Mouse (Mus musculus) adrenal gland, postnatal 4 days (tissue): Measurements from ENCODE around the gene 6030458C11Rik. TPM values are rescaled to one million over a fixed set of nuclear protein-coding genes. Genes with fewer than 3 reads are reported as not detected.

ENCODE experiments used
- DNase-seq, 2 experiments: peaks; one replicate each; pipeline ENCODE4 v3.0.0; 2021 to 2022; ENCODE audit warnings: low spot score in 2 of 2, mixed read lengths in 2 of 2
- long read RNA-seq, 2 experiments: library from polyadenylated mRNA; stranded (forward); transcript quantifications; one replicate each; pipeline ENCODE4 v2.0.0; 2021
- total RNA-seq, 2 experiments: library from RNA; stranded (reverse); gene quantifications; 2 replicates each; pipeline ENCODE4 v1.2.3; 2021

6030458C11Rik gene
- total RNA-seq, result 10 to 100 TPM; 18.4 to 18.8 TPM
- long read RNA-seq, experiment 1, transcript 6030458C11Rik-201 (9 exons, 3,966 nt), result major isoform, 7 of 14 reads
- long read RNA-seq, experiment 1, partial matches to known transcripts, result 1 of 14 reads
- long read RNA-seq, experiment 1, other reads (novel, unspliced or antisense), result 5 of 14 reads
- long read RNA-seq, experiment 2, transcript 6030458C11Rik-201 (9 exons, 3,966 nt), result major isoform, 20 of 30 reads
- long read RNA-seq, experiment 2, partial matches to known transcripts, result 3 of 30 reads
- long read RNA-seq, experiment 2, other reads (novel, unspliced or antisense), result 7 of 30 reads

DNA sequence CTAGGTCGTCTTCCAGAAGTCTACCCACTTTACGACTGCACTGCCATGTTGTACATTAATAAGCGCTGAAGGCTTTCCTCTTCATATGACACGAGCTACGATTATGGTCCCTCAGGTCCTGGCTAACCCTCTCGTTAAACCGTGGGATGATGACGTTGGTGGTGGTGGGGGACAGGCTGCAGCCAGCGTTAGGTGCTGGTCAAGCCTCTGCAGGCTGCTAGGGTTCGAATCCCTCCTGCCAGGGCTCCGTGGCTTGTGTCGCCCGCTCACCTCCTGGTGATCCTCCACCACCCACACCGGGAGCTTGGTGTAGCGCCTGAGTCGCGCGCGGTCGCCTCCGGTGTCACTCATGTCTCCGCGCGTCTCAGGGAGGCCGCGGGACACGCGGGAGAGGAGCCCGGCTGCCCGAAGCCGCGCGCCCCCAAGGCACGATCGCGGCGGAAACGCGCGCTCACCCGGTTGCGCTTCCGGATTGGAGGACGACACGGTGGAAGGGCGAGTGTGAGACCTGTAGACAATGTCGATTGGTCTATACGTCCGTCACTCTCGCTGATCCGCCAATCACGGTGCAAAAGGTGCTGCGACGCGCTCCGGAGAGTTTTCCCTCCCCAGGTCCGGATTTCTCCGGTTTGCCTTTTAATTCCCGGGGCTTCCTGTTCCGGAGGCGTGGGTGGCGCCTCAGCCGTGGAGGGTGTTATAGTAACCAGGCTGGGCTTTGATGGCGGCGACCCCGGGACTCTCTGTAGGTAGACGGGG is at the start of gene 6030458C11Rik, which contains the start of gene Drosha:
TSS of gene 6030458C11Rik (minus strand) at position 453 of the 756 bp plus-strand sequence.
TSS of gene Drosha (plus strand) at position 619 of the 756 bp plus-strand sequence.
- peak; percentile 93 to 94 for DNase-seq

DNA sequence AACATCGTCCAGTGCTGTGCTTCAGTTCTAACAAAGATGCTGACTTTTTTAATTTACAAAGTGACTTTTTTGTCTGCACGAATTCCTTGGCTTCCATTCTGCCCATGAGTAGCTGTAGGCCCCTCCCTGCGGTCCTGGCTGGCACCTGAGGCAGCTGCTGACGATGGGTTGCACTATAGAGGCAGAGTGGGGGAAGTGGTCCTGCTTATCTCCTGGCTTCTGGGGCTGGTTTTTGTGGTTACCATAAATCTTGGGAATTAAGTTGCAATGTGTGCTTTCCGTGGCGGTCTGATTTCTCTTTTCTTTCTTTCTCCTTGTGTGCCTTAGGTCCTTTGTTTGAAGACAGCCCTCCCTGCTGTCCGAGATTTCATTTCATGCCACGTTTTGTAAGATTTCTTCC is 42.8 kb upstream of the 6030458C11Rik start:
- DNase-seq, result no peak

DNA sequence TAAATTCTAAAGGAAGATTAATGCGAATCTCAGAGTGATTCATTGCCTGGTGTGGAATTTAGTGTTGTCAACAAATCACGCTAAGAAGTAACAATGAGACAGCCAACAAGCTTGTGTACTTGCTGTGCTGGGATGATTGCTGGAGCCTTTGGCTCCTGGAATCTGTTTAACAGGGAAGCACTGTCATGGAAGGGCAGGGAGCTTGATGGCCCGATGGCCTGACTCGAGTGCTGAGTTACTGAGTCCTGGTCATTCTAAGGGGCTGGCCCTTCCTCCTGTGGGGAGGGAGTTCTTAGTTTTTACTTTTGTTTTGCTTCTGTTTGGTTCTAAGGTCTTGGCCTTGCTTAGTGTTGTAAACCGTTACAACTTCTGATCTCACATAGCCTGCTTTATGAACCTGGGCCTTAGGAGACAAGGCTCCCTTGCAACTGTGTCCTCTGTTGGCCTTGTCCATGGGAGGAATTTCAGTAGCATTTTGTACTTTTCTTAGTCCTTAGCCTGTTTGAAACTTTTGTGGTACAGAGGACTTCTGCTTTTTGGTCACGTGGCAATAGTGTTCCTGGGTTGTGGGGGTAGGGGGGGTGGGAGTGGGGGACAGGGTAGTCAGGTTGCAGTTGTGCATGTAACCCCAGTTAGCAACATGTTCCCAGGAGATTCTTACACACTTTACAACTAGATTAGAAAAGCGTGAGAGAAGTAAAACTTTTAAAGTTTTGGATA is 41.3 kb upstream of the 6030458C11Rik start:
- DNase-seq, result no peak

DNA sequence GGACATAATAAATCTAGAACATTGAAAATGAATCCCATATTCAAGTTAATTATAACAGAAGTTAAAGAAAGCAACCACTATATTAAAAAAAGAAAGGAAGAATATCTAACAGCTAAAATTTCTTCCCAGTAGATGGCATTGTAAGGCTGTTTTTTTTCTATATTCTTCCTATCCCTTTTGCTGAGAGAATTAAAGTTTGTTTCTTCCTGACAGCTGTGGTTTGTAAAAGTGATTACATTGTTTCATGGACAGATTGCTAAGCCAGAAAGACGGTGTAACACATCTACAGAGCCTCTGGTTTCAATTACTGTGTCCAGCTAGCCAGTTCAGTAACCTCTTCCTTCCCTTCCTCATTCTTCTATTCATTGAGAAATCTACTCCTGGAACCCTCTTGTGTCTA is 39.2 kb upstream of the 6030458C11Rik start:
- no peak for DNase-seq

DNA sequence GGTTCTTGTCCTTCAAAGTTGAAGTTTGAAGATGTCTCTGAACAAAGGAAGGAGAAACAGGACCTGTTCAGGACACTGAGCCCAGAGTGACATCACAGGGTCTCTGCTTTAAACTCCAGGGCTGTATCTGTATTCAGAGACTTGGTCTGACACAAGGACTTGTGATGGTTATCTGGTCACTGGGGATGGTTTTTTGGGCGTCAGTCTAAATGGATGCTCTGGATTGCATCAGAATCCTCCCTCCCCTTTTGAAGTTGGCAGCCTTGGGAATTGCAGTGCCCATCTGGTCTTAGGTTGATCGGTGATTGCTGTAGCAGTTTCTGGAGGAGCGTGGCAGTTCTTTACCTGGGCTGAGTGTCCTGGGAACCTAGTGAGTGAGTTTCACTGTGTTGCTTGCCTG is 37.6 kb upstream of the 6030458C11Rik start:
- no peak for DNase-seq

DNA sequence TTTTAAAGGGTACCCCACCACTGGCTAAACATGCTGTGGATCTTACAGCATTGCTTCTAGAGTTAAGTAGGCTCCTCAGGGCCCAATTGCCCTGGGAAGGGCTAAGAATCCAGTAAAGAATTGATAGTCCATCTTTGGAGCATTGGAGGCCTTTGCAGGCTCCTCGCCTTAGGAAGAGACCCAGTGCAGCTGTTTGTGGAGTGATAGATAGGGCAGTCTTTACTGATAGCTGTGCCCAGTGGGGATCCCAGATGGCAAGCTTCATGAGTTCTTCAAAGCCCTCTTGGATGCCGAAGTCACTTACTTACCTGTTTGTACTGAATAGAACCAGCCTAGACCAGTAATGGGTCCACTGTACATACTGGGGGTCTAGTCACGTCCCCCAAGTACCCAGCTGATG is 34.2 kb upstream of the 6030458C11Rik start:
- DNase-seq, result no peak

DNA sequence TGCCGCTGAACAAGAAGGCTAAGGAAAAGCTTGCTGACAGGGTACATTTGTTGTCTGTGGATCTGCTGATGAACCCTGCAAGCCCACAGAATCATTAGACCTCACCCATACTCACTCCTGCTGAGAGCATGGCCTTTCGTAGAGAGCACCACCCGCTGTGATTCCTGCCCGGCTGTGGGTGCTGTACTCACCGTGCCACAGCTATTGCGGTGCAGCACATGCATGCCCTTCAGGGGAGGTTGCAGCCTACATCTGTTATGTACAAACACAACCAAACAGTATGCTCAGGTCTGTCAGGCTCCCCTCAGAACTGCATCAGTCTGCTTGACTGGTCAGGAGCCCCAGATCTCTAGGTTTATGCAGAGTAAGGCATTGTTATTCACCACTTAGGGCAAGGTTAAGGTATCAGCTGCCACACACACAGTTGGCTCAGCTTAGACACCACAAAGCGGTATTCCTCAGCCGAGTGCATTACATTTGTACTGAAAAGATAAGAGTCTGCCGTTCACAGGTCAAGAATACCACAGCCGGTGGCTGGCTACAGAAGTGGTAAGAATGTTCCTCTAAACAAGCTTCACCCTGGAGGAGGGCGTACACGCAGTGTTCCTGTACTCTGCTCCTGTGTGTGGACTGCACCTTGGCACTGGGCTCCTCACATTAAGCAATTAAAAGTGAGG is 33.5 kb upstream of the 6030458C11Rik start:
- no peak for DNase-seq

DNA sequence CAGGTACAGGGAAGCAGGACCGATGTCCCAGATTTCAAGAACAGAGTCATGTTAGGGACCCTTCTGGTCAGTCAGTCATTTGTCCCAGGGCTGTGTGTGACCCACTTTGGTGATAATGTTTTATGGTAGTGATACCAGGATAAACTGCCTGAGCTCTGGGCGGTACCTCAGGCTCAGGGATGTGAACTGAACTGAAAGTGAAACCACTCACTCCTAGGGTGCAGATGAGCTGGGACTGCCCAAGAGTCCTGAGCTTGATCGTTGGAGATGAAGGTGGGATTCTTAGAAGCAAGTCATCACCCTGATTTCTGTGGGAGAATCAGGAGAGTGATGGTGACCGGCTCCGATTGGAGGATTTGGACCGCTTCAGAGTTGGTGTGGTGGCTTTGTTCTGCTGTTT is 32.3 kb upstream of the 6030458C11Rik start:
- DNase-seq, result no peak

DNA sequence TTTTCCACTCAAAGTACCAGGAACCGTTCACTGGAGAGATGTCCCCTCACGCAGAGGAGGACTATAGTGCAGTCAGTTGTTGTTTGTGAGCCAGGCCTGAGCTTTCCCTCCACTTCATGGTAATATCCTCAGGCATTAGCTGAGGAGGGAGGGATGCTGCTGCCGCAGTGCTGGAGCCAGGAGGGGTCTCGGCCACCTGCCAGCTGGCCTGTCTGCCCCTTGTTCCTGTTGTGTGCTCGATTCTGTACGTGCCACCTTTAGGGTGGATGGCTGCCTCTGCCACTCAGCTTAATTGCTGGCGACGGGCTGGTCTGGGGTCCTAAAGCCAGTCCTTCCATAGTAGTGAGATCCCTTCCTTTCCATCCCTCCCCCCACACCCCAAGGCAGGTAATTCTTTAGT is 29.0 kb upstream of the 6030458C11Rik start:
- no peak for DNase-seq

DNA sequence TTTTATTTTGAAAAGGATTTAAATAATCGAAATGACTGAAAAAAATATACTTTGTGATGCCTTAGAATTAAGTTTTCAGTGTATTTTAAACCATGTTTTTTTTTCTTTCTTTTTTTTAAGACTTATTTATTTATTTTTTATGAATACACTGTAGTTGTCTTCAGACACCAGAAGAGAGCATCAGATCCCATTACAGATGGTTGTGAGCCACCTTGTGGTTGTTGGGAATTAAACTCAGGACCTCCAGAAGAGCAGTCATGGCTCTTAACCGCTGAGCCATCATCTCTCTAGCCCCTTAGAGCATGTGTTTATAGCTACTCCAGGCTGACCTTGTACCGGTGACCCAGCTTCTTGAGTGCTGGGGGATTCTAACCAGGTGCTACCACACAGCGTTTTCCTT is 24.9 kb upstream of the 6030458C11Rik start:
- DNase-seq, result no peak

DNA sequence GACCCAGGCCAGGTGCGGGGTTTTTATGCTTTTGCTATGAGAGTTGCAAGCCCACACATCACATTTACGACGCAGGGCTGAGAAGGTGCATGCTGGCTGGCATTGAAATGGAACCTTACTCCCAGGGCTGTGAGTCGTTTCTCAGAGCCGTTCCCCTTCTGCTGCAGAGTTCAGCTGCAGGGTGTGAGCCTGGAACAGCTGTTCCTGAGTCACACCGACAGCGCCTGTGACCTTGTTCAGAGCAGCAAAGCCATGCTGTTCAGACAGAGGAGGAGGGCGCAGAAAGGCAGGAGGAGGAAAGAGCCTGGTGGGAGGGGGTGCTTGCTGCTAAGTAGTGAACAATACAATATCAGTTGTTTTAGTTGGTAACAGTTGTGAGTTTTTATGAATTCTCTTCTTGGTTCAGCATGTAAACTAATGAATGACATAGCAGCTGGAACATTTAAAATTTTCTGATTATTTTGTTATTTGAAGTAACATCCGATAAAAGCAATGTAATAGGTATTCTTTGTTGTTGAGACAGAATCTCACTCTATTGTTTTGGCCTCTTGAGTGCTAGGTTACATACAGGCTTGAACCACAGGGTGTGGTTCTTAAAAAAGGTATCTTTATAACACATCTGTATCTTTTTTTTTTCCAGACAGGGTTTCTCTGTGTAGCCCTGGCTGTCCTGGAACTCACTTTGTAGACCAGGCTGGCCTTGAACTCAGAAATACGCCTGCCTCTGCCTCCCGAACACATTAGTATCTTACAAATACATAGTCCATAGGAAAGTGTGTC is 23.9 kb upstream of the 6030458C11Rik start:
- DNase-seq, result no peak

DNA sequence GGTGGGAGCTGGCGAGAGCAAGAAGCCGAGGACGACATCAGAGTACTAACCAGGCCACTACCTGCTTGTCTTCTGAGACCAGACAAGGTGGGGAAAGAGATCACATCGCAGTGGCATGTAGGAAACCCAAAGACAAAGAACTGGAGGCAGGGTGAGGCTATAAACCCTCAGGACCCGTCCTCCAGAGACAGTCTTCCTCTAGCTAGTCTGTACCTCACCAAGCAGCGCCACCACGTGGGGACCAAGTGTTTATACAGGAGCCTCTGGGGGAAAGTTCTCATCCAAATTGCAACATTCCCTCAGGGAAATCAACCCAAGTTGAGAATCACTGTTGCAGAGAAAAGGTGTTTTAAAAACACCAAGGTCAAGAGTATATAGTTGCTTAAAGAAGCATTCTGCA is 18.4 kb upstream of the 6030458C11Rik start:
- DNase-seq, result no peak

DNA sequence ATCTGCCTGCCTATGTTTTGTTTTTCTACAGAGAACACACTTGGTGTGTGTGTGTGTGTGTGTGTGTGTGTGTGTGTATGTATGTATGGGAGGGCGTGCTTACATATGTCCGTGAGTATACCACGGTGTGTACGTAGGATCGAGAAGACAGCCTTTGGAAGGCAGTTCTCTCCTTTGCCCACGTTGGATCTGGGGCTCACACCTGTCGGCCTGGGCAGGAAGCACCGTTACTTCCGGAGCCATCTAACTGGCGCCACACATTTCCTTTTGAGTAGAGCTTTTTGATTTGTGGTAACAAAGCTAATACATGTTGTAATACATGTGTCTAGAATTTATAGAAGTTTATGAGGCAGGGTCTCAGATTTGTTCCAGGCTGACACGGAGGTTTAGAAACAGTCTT is 16.3 kb upstream of the 6030458C11Rik start:
- DNase-seq, result no peak

DNA sequence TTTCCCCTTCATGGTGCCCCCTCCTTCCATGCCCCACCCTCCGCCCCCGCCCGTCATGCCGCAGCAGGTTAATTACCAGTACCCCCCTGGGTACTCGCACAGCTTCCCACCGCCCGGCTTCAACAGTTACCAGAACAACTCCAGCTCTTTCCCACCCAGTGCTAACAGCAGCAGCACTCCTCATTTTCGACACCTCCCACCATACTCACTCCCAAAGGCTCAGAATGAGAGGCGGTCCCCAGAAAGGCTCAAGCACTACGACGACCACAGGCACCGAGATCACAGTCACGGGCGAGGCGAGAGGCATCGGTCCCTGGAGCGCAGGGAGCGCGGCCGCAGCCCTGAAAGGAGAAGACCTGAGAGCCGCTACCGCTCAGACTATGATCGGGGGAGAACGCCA is 9.8 kb upstream of the 6030458C11Rik start:
- DNase-seq, result no peak

DNA sequence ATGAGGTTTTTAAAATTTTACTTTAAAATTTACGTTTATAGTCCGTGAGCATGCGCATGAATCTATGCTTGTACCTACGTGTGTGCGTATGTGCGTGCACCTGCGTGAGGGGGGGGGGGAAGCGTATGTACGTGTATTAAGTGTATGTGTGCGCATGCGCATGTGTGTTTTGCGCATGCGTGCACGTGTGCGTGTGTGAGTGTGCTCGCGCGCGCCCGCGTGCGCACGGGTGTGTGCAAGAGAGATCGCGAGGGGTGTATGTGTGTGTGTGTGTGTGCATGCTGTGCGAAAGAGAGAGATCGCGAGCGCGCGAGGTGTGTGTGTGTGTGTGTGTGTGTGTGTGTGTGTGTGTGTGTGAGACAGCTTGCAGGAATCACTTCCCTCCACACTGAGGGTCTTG is 8.9 kb upstream of the 6030458C11Rik start:
- DNase-seq, result no peak

DNA sequence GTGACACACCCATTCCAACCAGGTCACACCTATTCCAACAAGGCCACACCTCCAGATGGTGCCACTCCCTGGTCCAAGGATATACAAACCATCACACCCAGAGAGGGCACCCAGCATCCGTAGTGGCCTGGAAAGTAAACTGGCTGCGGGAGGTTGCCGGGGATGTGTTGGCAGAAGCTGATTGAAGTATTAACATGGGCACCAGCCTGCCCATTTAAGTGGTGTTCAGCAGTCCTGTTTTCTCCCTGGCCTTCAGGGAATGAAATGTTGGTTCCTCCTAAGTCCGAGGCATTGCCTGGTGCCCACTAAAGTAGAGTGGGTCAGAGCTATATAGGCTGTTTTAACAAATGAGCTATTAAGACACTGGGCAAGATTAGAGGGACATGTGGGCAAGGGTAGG is 8.2 kb upstream of the 6030458C11Rik start:
- DNase-seq, result no peak

DNA sequence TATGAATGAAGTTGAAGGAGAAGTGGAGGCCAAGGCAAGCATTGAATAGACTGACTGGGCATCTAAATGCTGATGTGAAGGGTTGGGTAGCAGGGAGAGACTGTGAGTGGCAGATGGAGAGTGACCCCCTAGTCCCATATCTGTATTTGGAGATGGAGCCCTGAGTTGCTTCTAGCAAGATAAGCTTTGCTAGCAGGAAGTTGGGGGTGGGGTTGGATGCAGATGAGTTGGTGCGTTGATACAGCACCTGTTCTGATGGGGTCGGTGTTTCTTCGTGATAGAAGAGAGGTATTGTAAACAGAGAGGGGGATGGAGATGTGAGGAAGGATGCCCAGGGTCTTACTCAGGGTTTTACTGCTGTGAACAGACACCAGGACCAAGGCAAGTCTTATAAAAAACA is 5.4 kb upstream of the 6030458C11Rik start:
- no peak for DNase-seq

DNA sequence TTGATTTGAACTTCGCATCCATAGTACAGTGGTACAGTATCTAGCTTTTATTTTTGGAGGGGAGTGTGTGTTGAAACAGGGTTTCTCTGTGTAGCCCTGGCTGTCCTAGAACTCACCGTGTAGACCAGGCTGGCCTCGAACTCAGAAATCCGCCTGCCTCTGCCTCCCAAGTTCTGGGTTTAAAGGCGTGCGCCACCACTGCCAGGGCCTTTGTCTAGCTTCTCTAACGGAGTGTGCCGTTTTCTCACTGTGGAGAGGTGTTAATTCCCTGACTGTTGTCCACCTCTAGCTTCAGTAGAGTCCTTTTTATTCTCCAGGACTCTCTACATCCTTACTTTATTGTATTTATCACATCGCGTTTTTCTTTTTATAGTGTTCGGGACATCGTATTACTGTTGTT is 959 bp upstream of the 6030458C11Rik start:
- DNase-seq, result no peak

DNA sequence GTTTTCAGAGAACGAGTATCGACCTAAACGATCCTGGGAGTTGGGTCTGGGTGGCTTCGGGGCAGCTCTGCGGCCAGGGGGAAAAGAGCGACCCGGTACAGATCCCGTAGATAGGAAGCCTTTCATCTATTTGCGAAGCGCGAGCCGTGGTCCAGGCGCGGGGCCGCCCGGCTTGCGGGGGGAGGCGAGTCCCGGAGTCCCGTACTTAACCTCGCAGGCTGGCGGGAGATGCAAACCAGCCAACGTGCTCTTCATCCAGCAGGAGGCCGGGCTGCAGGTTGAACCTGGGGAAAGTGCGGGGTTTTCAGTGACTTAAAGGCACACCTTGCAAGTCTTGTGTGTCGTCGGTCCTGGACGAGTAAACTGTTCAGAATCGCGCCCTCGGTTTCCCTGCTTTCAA is 516 bp upstream of the 6030458C11Rik start:
- DNase-seq, result no peak

DNA sequence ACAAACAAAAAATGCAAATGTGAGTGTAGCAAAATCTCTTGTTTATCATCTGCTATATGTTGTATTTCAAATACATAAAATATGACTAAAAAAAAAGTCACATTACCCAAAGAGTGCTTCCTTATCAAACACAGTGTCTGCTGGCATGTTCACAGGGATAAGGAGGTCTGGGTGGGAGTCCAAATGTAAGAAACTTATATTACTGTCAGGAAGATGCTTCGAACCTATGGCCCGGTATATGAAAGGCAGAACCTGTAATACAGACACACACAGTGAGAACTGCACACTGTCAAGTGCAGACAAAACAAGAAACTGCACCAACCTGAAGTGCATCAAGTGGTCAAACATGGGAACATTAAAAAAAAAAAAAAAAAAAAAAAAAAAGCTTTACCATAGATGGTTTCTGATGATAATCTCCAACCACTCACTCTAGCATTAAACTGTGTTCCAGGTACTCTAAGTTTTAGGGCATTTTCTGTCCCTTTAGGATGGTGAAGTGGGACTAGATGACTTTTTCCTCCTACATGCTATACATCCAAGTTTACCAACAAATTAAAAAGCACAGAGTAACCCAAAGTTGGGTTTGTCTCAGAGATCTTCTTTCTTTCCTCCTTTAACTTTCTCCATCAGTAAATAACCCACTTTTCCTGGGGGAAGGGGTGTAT is 862 bp downstream of the 6030458C11Rik start:
- no peak for DNase-seq
